Mouse (Mus musculus) heart, adult 2 months (tissue): ENCODE results near the gene Tbc1d22a. TPM values are rescaled to one million over a fixed set of nuclear protein-coding genes. Genes with fewer than 3 reads are reported as not detected.

Experiments
- DNase-seq, 2 experiments: peaks; one replicate each; pipeline ENCODE4 v3.0.0; 2021
- H3K27ac ChIP-seq: fragments of 200-600 bp; 2 replicates; pipeline ENCODE4 v1.8.1; 2022
- H3K27me3 ChIP-seq: fragments of 200-500 bp; 2 replicates; pipeline ENCODE4 v1.6.1; 2012; ENCODE audit warnings: mild to moderate bottlenecking, low read length, inconsistent platforms, mixed read lengths; ENCODE audit not compliant: control insufficient read depth, insufficient read depth
- H3K36me3 ChIP-seq: fragments of 200-500 bp; 2 replicates; pipeline ENCODE4 v1.6.1; 2012; ENCODE audit warnings: low read length, inconsistent platforms; ENCODE audit not compliant: control insufficient read depth, insufficient read depth
- H3K4me1 ChIP-seq: fragments of 200-500 bp; 2 replicates; pipeline ENCODE4 v1.6.1; 2011; ENCODE audit warnings: low read length; ENCODE audit not compliant: control insufficient read depth, insufficient read depth
- H3K4me3 ChIP-seq: fragments of 200-600 bp; 2 replicates; pipeline ENCODE4 v1.8.1; 2022
- H3K79me2 ChIP-seq: fragments of 200-500 bp; replicated peaks from 2 replicates; pipeline ENCODE4 v1.6.1; 2012; ENCODE audit warnings: mild to moderate bottlenecking, inconsistent platforms, low read length, moderate library complexity, mixed read lengths; ENCODE audit not compliant: control insufficient read depth, insufficient read depth
- H3K9ac ChIP-seq: fragments of 200-500 bp; 2 replicates; pipeline ENCODE4 v1.6.1; 2012; ENCODE audit warnings: low read depth, mild to moderate bottlenecking, control low read depth, inconsistent platforms, low read length, mixed read lengths
- CTCF ChIP-seq: fragments of 200-600 bp; IDR thresholded peaks from 2 replicates; pipeline ENCODE4 v1.8.1; 2022; ENCODE audit warnings: antibody characterized with exemption, mild to moderate bottlenecking, moderate library complexity
- EP300 ChIP-seq: fragments of 200-500 bp; IDR thresholded peaks from 2 replicates; pipeline ENCODE4 v1.6.1; 2011; ENCODE audit warnings: low read depth, low read length, control low read depth; ENCODE audit not compliant: insufficient read depth
- POLR2A ChIP-seq: fragments of 200-500 bp; IDR thresholded peaks from 2 replicates; pipeline ENCODE4 v1.6.1; 2011; ENCODE audit warnings: mild to moderate bottlenecking, low read depth, low read length, control low read depth; ENCODE audit not compliant: insufficient read depth
- WGBS: fragments of 180-500 bp; shearing (Covaris S2); methylation state at CpG from one replicate; pipeline ENCODE4 v1.1.7; 2018; 5-methylcytosine and 5-hydroxymethylcytosine counted together
- intact Hi-C: fragments of 180-260 bp; cut with DNase I; formaldehyde crosslinking; loops from one replicate; pipeline ENCODE4 v1.15.1; 2025
- polyA plus RNA-seq: library from polyadenylated mRNA; depleted of rRNA; stranded (reverse); fragments of >200 nt; gene quantifications from 2 replicates; pipeline ENCODE4 v1.2.3, GENCODE M21; 2012
- total RNA-seq, 2 experiments: library from RNA; stranded (reverse); gene quantifications; 2 replicates each; pipeline ENCODE4 v1.2.3; 2021

Gene Tbc1d22a
- total and polyA plus RNA-seq, 3 experiments = 21.8 to 25.6 (median 23.2) TPM

DNA sequence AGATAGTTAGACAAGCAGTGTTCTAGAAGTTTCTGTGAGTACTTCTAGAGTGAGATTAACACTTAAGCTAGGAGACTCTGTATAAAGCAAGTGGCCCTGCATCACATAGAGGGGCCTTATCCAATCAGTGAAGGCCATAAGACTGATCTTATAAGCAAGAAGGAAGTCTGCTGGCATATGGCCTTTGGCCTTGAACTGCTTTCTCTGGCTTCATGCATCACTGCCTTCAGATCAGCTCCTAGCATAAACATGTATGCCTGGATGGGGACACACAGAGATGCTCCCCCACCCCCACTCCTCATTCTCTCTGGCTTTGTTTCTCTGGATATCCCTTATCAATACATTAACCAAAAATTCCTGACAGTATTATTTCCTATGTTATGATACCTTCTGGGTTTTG lies 218.5 kb downstream of the Tbc1d22a start:
- Histone ChIP-seq H3K9ac (no peak overlapping the region), H3K79me2 (no peaks in the 10 kb centered on the region), H3K4me1 (no peaks in the 10 kb centered on the region), H3K27ac (no peak overlapping the region), H3K36me3 (no peaks in the 10 kb centered on the region), H3K27me3 (no peaks in the 10 kb centered on the region), H3K4me3 (no peak overlapping the region)
- no peak for DNase-seq
- intact Hi-C loops = no loop called here
- no peak for TF ChIP-seq CTCF
- no peak for TF ChIP-seq POLR2A
- TF ChIP-seq EP300 = no peak

- TF ChIP-seq POLR2A = no peak
- TF ChIP-seq CTCF = no peak
- TF ChIP-seq EP300 = no peak
- H3K4me3 ChIP-seq = no peak overlapping the region
- H3K9ac ChIP-seq = no peak overlapping the region
- no peaks in the 10 kb centered on the region for H3K27me3 ChIP-seq
- H3K4me1 ChIP-seq = no peaks in the 10 kb centered on the region
- WGBS = 96% methylated on average over 8 of the region's 8 CpGs
- no peaks in the 10 kb centered on the region for H3K36me3 ChIP-seq
- H3K27ac ChIP-seq = no peak overlapping the region
- no peak for DNase-seq
- H3K79me2 ChIP-seq = no peaks in the 10 kb centered on the region
- intact Hi-C loops = no loop called here
These were observed 219.1 kb downstream of the Tbc1d22a start for GRCm38 (mm10) chr15:86433378-86433777.

DNA sequence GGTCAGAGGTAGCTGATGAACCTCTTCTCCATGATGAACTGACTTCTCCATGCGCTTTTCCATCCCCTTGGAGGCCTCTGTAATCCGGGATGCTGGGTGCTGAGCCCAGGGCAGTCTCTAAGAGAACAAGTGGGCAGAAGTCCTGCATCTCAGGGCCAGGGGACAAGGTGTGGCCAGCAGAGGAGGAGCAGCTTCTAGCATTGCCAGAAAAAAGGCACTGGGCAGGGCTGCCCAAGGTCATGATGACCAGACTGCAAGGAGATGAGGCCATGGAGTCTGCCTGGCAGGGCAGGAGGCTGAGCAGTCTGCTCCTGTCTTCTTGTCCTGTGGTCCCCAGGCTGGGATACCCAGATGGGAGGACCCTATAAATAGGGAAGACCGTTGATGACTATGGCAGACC lies 220.0 kb downstream of the Tbc1d22a start:
- Histone ChIP-seq H3K4me1 (no peaks in the 10 kb centered on the region), H3K36me3 (no peaks in the 10 kb centered on the region), H3K27me3 (no peaks in the 10 kb centered on the region), H3K79me2 (no peaks in the 10 kb centered on the region), H3K4me3 (no peak overlapping the region), H3K27ac (no peak overlapping the region), H3K9ac (no peak overlapping the region)
- intact Hi-C loops = no loop called here
- DNase-seq = no peak
- 94% methylated on average over 3 of the region's 3 CpGs for WGBS
- no peak for TF ChIP-seq CTCF
- TF ChIP-seq POLR2A = no peak
- no peak for TF ChIP-seq EP300

- no peaks in the 10 kb centered on the region for H3K27me3 ChIP-seq
- DNase-seq = no peak
- intact Hi-C loops = no loop called here
- no peak overlapping the region for H3K9ac ChIP-seq
- H3K79me2 ChIP-seq = no peaks in the 10 kb centered on the region
- no peak overlapping the region for H3K4me3 ChIP-seq
- no peaks in the 10 kb centered on the region for H3K36me3 ChIP-seq
- H3K4me1 ChIP-seq = no peaks in the 10 kb centered on the region
- WGBS = 92% methylated on average over 2 of the region's 2 CpGs
- no peak overlapping the region for H3K27ac ChIP-seq
- TF ChIP-seq POLR2A = no peak
- TF ChIP-seq CTCF = no peak
- no peak for TF ChIP-seq EP300
These were observed 223.1 kb downstream of the Tbc1d22a start for GRCm38 (mm10) chr15:86437346-86437745.

- WGBS = 85% methylated on average over 15 of the region's 15 CpGs
- H3K27me3 ChIP-seq = no peaks in the 10 kb centered on the region
- TF ChIP-seq POLR2A (no peak), CTCF (no peak), EP300 (no peak)
- H3K4me3 ChIP-seq = no peak overlapping the region
- intact Hi-C loops = no loop called here
- H3K4me1 ChIP-seq = no peaks in the 10 kb centered on the region
- DNase-seq = no peak
- H3K9ac ChIP-seq = no peak overlapping the region
- H3K79me2 ChIP-seq = no peaks in the 10 kb centered on the region
- H3K27ac ChIP-seq = no peak overlapping the region
- H3K36me3 ChIP-seq = no peaks in the 10 kb centered on the region
These were observed 224.9 kb downstream of the Tbc1d22a start for GRCm38 (mm10) chr15:86439015-86439796.

DNA sequence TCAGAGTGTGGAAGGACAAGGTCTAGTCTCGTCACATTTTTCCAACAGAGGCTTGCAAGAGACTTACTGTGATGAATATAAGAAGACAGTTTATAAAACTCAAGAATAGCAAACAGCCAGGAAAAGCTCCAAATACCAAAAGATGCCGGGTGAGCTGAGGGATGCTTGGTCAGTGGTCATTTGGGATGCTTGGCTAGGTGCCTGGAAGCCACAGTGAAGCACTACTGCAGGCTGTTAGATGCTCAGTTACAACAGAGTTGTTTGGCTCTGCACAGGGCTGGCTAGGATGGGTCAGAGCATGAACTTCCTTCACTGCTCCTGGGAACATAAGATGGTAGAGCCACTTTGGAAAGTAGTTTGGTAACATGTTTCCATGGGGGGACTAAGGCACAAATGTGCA lies 230.0 kb downstream of the Tbc1d22a start:
- DNase-seq = no peak
- intact Hi-C loops = loop anchor here (5.0 kb wide), 1 partner anchor 978 kb away; no protein-coding TSS in a partner anchor
- no peaks in the 10 kb centered on the region for H3K27me3 ChIP-seq
- H3K4me3 ChIP-seq = no peak overlapping the region
- no peaks in the 10 kb centered on the region for H3K36me3 ChIP-seq
- H3K9ac ChIP-seq = no peak overlapping the region
- 82% methylated on average over 2 of the region's 2 CpGs for WGBS
- TF ChIP-seq POLR2A = no peak
- TF ChIP-seq EP300 = no peak
- TF ChIP-seq CTCF = no peak
- no peak overlapping the region for H3K27ac ChIP-seq
- no peaks in the 10 kb centered on the region for H3K4me1 ChIP-seq
- H3K79me2 ChIP-seq = no peaks in the 10 kb centered on the region
